Mouse (Mus musculus) layer of hippocampus, adult 11-12 months (tissue): Measurements from ENCODE around the gene Slc35d1.
"Not testable (repeated sequence)": the region's sequence is repeated elsewhere in the genome, so short reads cannot be mapped to it uniquely, and the experiment has no call there.

Experiments
- DNase-seq: peaks from one replicate; pipeline ENCODE4 v3.0.0; 2022; ENCODE audit warnings: low spot score

Gene Slc35d1

GRCm38 (mm10) chr4:103188786-103189640 lies 26.0 kb downstream of the Slc35d1 start:
- DNase-seq, result no peak

GRCm38 (mm10) chr4:103180300-103180888 lies 34.6 kb downstream of the Slc35d1 start:
- no peak for DNase-seq

- no peak for DNase-seq
Measured at GRCm38 (mm10) chr4:103179581-103179980, 35.4 kb downstream of the Slc35d1 start.

GRCm38 (mm10) chr4:103178635-103179318 lies 36.2 kb downstream of the Slc35d1 start:
- DNase-seq, result peak; percentile 50

GRCm38 (mm10) chr4:103177681-103178080 lies 37.3 kb downstream of the Slc35d1 start:
- no peak for DNase-seq

- DNase-seq, result no peak
Measured at GRCm38 (mm10) chr4:103174001-103174400, 41.0 kb downstream of the Slc35d1 start.

GRCm38 (mm10) chr4:103173507-103173906 lies 41.5 kb downstream of the Slc35d1 start:
- no peak for DNase-seq

GRCm38 (mm10) chr4:103171256-103171655 lies 43.7 kb downstream of the Slc35d1 start:
- no peak for DNase-seq

GRCm38 (mm10) chr4:103166198-103166597 lies 48.8 kb downstream of the Slc35d1 start:
- not testable (repeated sequence) for DNase-seq

GRCm38 (mm10) chr4:103158781-103159180 lies 56.2 kb downstream of the Slc35d1 start:
- no peak for DNase-seq

GRCm38 (mm10) chr4:103151946-103152345 lies 63.0 kb downstream of the Slc35d1 start:
- DNase-seq, result no peak

GRCm38 (mm10) chr4:103146339-103146738 lies 68.6 kb downstream of the Slc35d1 start:
- peak; percentile 86 for DNase-seq

- DNase-seq, result no peak
Measured at GRCm38 (mm10) chr4:103136946-103137345, 78.0 kb downstream of the Slc35d1 start.

- DNase-seq, result no peak
Measured at GRCm38 (mm10) chr4:103126533-103126932, 88.4 kb downstream of the Slc35d1 start.

GRCm38 (mm10) chr4:103123606-103124005 lies 91.4 kb downstream of the Slc35d1 start:
- DNase-seq, result no peak

- no peak for DNase-seq
Measured at GRCm38 (mm10) chr4:103123086-103123485, 91.9 kb downstream of the Slc35d1 start.

- no peak for DNase-seq
Measured at GRCm38 (mm10) chr4:103120874-103121389, 94.0 kb downstream of the Slc35d1 start.
